Mouse (Mus musculus): ENCODE data around the gene Mgat2. TPM values are rescaled to one million over a fixed set of nuclear protein-coding genes. Genes with fewer than 3 reads are reported as not detected.

Mgat2 gene
- polyA plus RNA-seq, 1 experiment from 2014 or later: 48.4 TPM

DNA sequence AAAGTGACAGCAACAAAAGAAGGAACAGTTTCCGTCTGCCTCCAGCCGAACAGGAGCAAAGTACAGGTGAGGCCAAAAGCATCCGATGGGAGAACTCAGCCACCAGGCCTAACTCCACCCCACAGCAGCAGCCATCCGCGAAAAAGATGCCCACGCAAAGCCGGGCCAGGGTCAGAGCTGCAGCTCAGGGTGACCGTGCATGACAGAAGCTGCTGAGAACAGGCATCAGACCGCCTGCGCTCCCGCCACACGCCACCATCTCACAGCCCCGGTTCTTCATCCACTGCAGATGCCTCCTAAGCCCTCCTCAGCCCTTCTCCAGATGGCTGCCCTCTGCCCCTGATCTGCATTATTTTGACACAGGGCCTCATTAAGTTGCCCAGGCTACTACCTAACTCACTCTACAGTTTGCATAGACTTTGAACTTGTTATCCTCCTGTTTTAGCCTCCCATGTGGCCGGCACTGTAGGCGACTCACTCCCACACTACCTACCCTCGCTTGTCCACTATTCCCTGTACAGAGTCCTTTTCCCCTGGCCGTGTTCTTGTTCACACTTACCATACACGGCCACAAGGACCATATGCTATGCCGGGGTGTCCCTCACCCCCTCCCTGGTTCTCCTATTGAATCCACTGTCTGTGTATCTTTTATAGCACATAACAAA lies 36.8 kb downstream of the Mgat2 start:
- H3K27me3 ChIP-seq (replicated peaks): no peaks in the 10 kb centered on the region
- H3K4me1 ChIP-seq: peaks cover 11% of the 10 kb centered on the region; the same call in 1 of the 2 replicates
- no peak overlapping the region for H3K4me2 ChIP-seq
- peak; percentile 42; the same call in 1 of the 2 replicates for ATAC-seq
- no peak overlapping the region for H3K9ac ChIP-seq
- peaks cover 90% of the 10 kb centered on the region for H3K36me3 ChIP-seq
- WGBS (ENCODE audit: insufficient replicate concordance): 88% methylated on average over 19 of the region's 19 CpGs
- no peak overlapping the region for H3K4me3 ChIP-seq
- H3K9me3 ChIP-seq (replicated peaks): no peaks in the 10 kb centered on the region
- 0 out of 2 replicates have a peak overlapping the region, but pooled peaks have one; percentile 8 for H3K27ac ChIP-seq

DNA sequence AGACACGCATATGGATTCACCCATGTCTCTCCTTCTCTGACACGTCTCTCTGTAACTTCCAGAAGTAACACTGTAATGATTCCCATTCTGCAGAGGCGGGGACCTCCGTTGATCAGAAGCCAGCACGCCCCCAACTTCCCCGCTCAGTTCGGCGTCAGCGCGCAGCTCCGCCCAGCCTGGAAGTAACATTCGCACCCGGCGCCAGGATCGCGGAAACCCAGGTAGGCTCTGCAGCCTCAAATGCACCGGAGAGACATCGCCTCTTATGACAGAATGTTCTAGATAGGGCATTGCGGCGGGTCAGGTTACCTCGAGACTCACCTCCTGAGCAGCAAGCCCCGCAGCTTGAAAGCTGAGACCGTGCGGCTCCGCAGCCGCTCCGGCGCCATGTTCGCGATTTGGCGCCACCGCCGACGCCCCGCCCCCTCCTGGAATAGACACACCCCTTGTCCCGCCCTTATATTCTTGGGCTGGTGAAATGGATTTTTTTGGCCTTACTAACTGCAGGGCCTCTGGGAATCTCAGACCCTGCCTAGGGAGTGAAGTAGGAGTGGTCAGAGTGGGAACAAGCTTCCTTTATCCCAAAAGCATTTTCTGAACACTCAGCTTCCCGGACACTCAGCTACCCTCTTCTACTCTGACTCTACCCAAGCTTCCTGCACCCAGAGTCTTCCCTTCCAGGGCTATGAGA lies 44.0 kb downstream of the Mgat2 start, which contains the start of gene Pole2:
Pole2 (minus strand) TSS at position 420 of the 691 bp plus-strand sequence.
- Histone ChIP-seq H3K27ac (peak within 1 kb of the TSS; percentile 79), H3K36me3 (peaks cover 29% of the 10 kb centered on the region), H3K4me2 (peak within 1 kb of the TSS; percentile 79), H3K4me3 (peak within 1 kb of the TSS; percentile 70), H3K4me1 (peaks cover 28% of the 10 kb centered on the region), H3K9me3 (replicated peaks) (no peaks in the 10 kb centered on the region), H3K27me3 (replicated peaks) (no peaks in the 10 kb centered on the region), H3K9ac (peak within 1 kb of the TSS; percentile 72)
- ATAC-seq: peak; percentile 95
- under 1% methylated on average over 37 of the region's 37 CpGs for WGBS (ENCODE audit: insufficient replicate concordance)

DNA sequence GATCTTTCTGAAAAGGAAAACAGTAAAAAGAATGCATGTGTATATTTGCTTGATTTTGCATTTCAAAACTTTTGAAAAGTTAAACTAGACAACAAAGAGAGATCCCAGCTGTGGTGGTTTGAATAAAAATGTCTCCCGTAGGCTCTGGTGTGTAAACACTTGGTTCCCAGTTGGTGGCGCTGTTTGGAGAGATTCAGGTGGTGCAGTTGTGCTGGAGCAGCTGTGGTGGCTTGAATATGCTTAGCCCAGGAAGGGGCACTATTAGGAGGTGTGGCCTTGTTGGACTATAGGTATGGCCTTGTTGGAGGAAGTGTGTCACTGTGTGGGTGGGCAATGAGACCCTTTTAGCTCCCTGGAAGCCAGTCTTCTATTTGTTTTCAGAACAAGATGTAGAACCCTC lies 45.3 kb downstream of the Mgat2 start:
- 49% methylated on average over 2 of the region's 2 CpGs for WGBS (ENCODE audit: insufficient replicate concordance)

DNA sequence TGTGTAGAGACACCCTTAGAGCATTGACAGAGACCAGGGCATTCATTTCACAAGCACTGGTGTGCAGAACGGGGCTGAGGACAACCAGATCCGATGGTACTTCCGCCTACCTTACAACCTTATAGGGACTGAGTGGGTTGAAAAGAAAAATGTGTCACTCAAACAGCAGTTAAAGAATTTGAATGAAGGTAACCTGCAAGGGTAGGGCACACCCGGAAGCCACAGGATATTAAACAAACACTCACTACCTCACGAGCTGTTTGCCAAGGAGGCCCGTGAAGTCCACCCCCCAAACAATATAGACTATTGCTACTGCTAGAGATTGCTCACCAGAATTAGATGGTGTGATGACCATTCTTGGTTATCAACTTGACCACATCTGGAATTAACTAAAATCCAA lies 51.8 kb downstream of the Mgat2 start:
- H3K4me3 ChIP-seq: no peak overlapping the region
- 82% methylated on average over 6 of the region's 6 CpGs for whole genome bisulfite sequencing (ENCODE audit: insufficient replicate concordance)
- H3K27ac ChIP-seq: no peak overlapping the region
- H3K36me3 ChIP-seq: no peaks in the 10 kb centered on the region
- no peaks in the 10 kb centered on the region for H3K9me3 ChIP-seq (replicated peaks)
- no peak overlapping the region for H3K4me2 ChIP-seq
- no peaks in the 10 kb centered on the region for H3K27me3 ChIP-seq (replicated peaks)
- no peak overlapping the region for H3K9ac ChIP-seq
- ATAC-seq: no peak
- H3K4me1 ChIP-seq: peaks cover 3% of the 10 kb centered on the region

More for the DNA sequence above, 45.3 kb downstream of the Mgat2 start:
- Histone ChIP-seq H3K9me3 (replicated peaks) (no peaks in the 10 kb centered on the region), H3K4me2 (no peak overlapping the region), H3K27ac (no peak overlapping the region), H3K4me1 (peaks cover 28% of the 10 kb centered on the region), H3K9ac (no peak overlapping the region), H3K27me3 (replicated peaks) (no peaks in the 10 kb centered on the region), H3K4me3 (no peak overlapping the region), H3K36me3 (peaks cover 21% of the 10 kb centered on the region)
- no peak for ATAC-seq

Small RNAs within 50 kb of the gene (microRNA-seq; reads per million reads assigned to microRNA genes)
- gene Gm47287 (not detected), gene Gm47295 (1.8 reads per million)

Other genes starting within 250 kb of the Mgat2 start
- 1,522 and 1,647 TPM in 2 replicates for gene Rps29, start 25.0 kb upstream of the Mgat2 start, polyA plus RNA-seq (2016; fragmentation: Nextera tagmentation; extraction: Ambion mirVana)
- 21.3 and 24.3 TPM in 2 replicates for gene Lrr1, start 15.3 kb upstream of the Mgat2 start, polyA plus RNA-seq (2016; fragmentation: Nextera tagmentation; extraction: Ambion mirVana)
- gene Rpl36al, start 74 bp upstream of the Mgat2 start, polyA plus RNA-seq (2016; fragmentation: Nextera tagmentation; extraction: Ambion mirVana): 797 and 813 TPM in 2 replicates
- 28.5 and 29.0 TPM in 2 replicates for gene Gm49383, start 12.9 kb downstream of the Mgat2 start, polyA plus RNA-seq (2016; fragmentation: Nextera tagmentation; extraction: Ambion mirVana)
- gene Dnaaf2, start 14.3 kb downstream of the Mgat2 start, polyA plus RNA-seq (2016; fragmentation: Nextera tagmentation; extraction: Ambion mirVana): 8.9 and 9.2 TPM in 2 replicates
- 28.6 and 29.3 TPM in 2 replicates for gene Gm49384, start 20.1 kb downstream of the Mgat2 start, polyA plus RNA-seq (2016; fragmentation: Nextera tagmentation; extraction: Ambion mirVana)
- 31.1 and 31.5 TPM in 2 replicates for gene Pole2, start 44.0 kb downstream of the Mgat2 start, polyA plus RNA-seq (2016; fragmentation: Nextera tagmentation; extraction: Ambion mirVana)
- 5.0 and 5.4 TPM in 2 replicates for gene Klhdc1, start 57.0 kb downstream of the Mgat2 start, polyA plus RNA-seq (2016; fragmentation: Nextera tagmentation; extraction: Ambion mirVana)
- gene Klhdc2, start 112.5 kb downstream of the Mgat2 start, polyA plus RNA-seq (2016; fragmentation: Nextera tagmentation; extraction: Ambion mirVana): 122 and 123 TPM in 2 replicates
- gene Nemf, start 173.0 kb downstream of the Mgat2 start, polyA plus RNA-seq (2016; fragmentation: Nextera tagmentation; extraction: Ambion mirVana): 56.5 and 57.3 TPM in 2 replicates
- 81.1 and 83.3 TPM in 2 replicates for gene Arf6, start 188.0 kb downstream of the Mgat2 start, polyA plus RNA-seq (2016; fragmentation: Nextera tagmentation; extraction: Ambion mirVana)
- 2.1 and 2.3 TPM in 2 replicates for gene Gm9887, start 188.3 kb downstream of the Mgat2 start, polyA plus RNA-seq (2016; fragmentation: Nextera tagmentation; extraction: Ambion mirVana)